Mouse (Mus musculus) central nervous system, embryonic 11.5 days (tissue): Measurements from ENCODE around the gene Opalin. TPM values are rescaled to one million over a fixed set of nuclear protein-coding genes. Genes with fewer than 3 reads are reported as not detected.

Experiments
- polyA plus RNA-seq: library from polyadenylated mRNA; depleted of rRNA; stranded (reverse); fragments of >200 nt; gene quantifications from 2 replicates; pipeline ENCODE4 v1.2.3, GENCODE M21; 2012; rRNA removed

Gene Opalin
- polyA plus RNA-seq: not detected in 2 replicates

DNA sequence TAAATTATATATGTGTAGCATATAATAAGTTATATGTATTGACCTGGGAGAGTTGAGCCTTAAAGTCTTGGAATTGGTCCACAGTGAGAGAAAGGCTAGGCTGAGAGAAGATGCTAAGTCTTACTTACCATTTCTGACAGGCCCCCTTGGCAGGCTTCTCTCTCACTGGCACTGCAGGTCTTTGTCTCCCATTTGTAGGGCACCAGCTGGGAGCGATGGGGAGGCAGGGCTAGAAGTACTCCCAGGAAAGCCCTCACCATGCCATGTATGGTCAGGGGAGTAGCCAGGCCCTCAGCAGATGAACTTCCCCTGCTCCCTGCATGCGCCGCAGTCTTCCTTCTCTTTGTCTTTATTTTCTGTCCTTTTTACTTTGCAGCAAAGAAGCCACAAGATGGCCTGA, at the start of gene Opalin:
Opalin (minus strand) TSS at position 208 of the 400 bp plus-strand sequence.

GRCm38 (mm10) chr19:41029219-41029618, 47.7 kb downstream of the Opalin start, which contains the start of gene Dntt:
Gene Dntt, plus strand, starts transcription at chr19:41029275.

Other genes starting within 250 kb of the Opalin start
- 25.1 and 33.7 TPM in 2 replicates for gene Ccnj, start 245.8 kb downstream of the Opalin start, polyA plus RNA-seq
- 8.3 and 14.0 TPM in 2 replicates for gene Zfp518a, start 182.4 kb downstream of the Opalin start, polyA plus RNA-seq
- 0.07 and 0.52 TPM in 2 replicates for gene Blnk, start 82.6 kb downstream of the Opalin start, polyA plus RNA-seq
- gene Dntt, start 47.8 kb downstream of the Opalin start, polyA plus RNA-seq: 0.09 and 0.14 TPM in 2 replicates
- 0.78 and 1.2 TPM in 2 replicates for gene Tll2, start 129.7 kb upstream of the Opalin start, polyA plus RNA-seq
- gene Tm9sf3, start 186.9 kb upstream of the Opalin start, polyA plus RNA-seq: 87.0 and 113 TPM in 2 replicates